Mouse (Mus musculus) kidney, postnatal 0 days (tissue): ENCODE results near the gene Hspd1. TPM values are rescaled to one million over a fixed set of nuclear protein-coding genes. Genes with fewer than 3 reads are reported as not detected.
A peak's percentile ranks its signal among the peaks of the same experiment; 100 is the strongest.

ENCODE experiments used
- ATAC-seq: fragments of 200-750 bp; cut with Nextera tagmentation; replicated peaks from 2 replicates; pipeline ENCODE4 v1.8.0; 2017; ENCODE audit warnings: low read depth, moderate number of reproducible peaks, moderate TSS enrichment, moderate library complexity; ENCODE audit not compliant: low FRiP score
- DNase-seq: peaks from one replicate; pipeline ENCODE4 v3.0.0-alpha.2; 2016; ENCODE audit warnings: low spot score
- H3K27ac ChIP-seq: fragments of 300-500 bp; sonication (generic); 2 replicates; pipeline ENCODE4 v1.5.1; 2014; ENCODE audit warnings: mild to moderate bottlenecking
- H3K27me3 ChIP-seq: fragments of 300-500 bp; sonication (generic); 2 replicates; pipeline ENCODE4 v1.6.1; 2014; ENCODE audit warnings: low read length, mixed read lengths; ENCODE audit not compliant: insufficient read depth
- H3K36me3 ChIP-seq: fragments of 300-500 bp; sonication (generic); 2 replicates; pipeline ENCODE4 v1.6.1; 2014; ENCODE audit warnings: low read length, mixed read lengths; ENCODE audit not compliant: insufficient read depth
- H3K4me1 ChIP-seq: fragments of 300-500 bp; sonication (generic); replicated peaks from 2 replicates; pipeline ENCODE4 v1.6.1; 2014; ENCODE audit warnings: antibody characterized with exemption, low read length, mixed read lengths; ENCODE audit not compliant: insufficient read depth
- H3K4me2 ChIP-seq: fragments of 300-500 bp; sonication (generic); 2 replicates; pipeline ENCODE4 v1.6.1; 2014; ENCODE audit warnings: mild to moderate bottlenecking, low read length, moderate library complexity, mixed read lengths
- H3K4me3 ChIP-seq: fragments of 300-500 bp; sonication (generic); replicated peaks from 2 replicates; pipeline ENCODE4 v1.5.1; 2014; ENCODE audit warnings: low read depth, low read length
- H3K9ac ChIP-seq: fragments of 300-500 bp; sonication (generic); 2 replicates; pipeline ENCODE4 v1.6.1; 2014; ENCODE audit warnings: low read depth, low read length
- H3K9me3 ChIP-seq: fragments of 300-500 bp; sonication (generic); replicated peaks from 2 replicates; pipeline ENCODE4 v1.6.1; 2016; ENCODE audit warnings: low read length, inconsistent platforms, mixed read lengths
- CTCF ChIP-seq: IDR thresholded peaks from 2 replicates; pipeline ENCODE4 v1.5.1; 2016; ENCODE audit warnings: antibody characterized with exemption, low read depth, mild to moderate bottlenecking, moderate library complexity
- WGBS: fragments of 180-500 bp; shearing (Covaris S2); extraction: QIAGEN DNeasy Blood & Tissue Kit; methylation state at CpG from one replicate; pipeline ENCODE4 v1.1.7; 2014; 5-methylcytosine and 5-hydroxymethylcytosine counted together
- polyA plus RNA-seq: library from polyadenylated mRNA; unstranded; fragments of >200 nt; fragmentation: Nextera tagmentation; extraction: Ambion mirVana; gene quantifications from 2 replicates; pipeline ENCODE4 v1.2.1, GENCODE M21; 2015

Hspd1 gene
- polyA plus RNA-seq, 1 experiment from 2014 or later: 315 TPM

GRCm38 (mm10) chr1:55039944-55040343, 48.1 kb downstream of the Hspd1 start:
- no peak overlapping the region for H3K4me3 ChIP-seq
- no peak overlapping the region for H3K9ac ChIP-seq
- no peaks in the 10 kb centered on the region for H3K27me3 ChIP-seq
- ATAC-seq: no peak
- H3K4me1 ChIP-seq: no peaks in the 10 kb centered on the region
- H3K4me2 ChIP-seq: no peak overlapping the region
- no peak overlapping the region for H3K27ac ChIP-seq
- TF ChIP-seq CTCF: no peak
- no peaks in the 10 kb centered on the region for H3K36me3 ChIP-seq
- no peaks in the 10 kb centered on the region; the same call in 1 of the 2 replicates for H3K9me3 ChIP-seq
- WGBS: 88% methylated on average over 1 of the region's 1 CpGs
- no peak for DNase-seq

DNA sequence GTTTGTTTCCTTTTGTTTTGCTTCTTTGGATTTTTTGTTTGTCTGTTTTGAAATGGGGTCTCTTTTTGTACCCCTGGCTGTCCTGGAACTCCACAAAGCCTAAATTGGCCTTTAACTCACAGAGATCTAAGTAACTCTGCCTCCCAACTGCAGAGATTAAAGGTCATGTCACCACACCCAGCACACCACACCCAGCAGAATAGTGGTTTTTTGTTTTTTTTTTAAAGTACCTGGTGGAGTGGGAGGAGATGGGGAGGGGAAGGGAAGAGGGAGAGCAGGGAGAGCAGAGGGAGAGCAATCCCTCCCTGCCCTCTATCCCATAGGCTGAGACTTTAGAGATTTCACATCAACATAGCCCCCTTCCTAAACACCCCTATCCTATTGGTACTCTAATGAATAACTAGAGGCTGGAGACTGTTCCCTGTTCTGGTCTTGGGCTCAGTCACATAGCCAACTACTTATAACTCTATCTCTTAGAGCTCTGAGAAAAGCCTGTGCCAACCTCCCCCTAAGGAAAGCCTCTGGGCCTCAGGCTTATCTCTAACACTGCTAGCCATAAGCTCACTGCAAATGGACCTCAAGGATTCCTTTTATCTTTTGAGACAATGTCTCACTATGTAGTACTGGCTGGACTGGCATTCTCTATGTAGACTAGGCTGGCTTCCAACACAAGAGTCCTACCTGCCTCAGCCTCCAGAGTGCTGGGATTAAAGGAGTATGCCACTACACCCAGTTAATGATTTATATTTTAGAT, 56.8 kb downstream of the Hspd1 start:
- no peak for DNase-seq
- no peak overlapping the region for H3K27ac ChIP-seq
- no peak overlapping the region for H3K9ac ChIP-seq
- no peak overlapping the region for H3K4me2 ChIP-seq
- H3K9me3 ChIP-seq: no peaks in the 10 kb centered on the region
- no peak overlapping the region for H3K4me3 ChIP-seq
- no peak for TF ChIP-seq CTCF
- ATAC-seq: no peak
- no peaks in the 10 kb centered on the region for H3K4me1 ChIP-seq
- H3K27me3 ChIP-seq: no peaks in the 10 kb centered on the region
- no peaks in the 10 kb centered on the region for H3K36me3 ChIP-seq

GRCm38 (mm10) chr1:55029446-55029845, 58.6 kb downstream of the Hspd1 start:
- Histone ChIP-seq H3K27ac (no peak overlapping the region), H3K27me3 (no peaks in the 10 kb centered on the region), H3K4me1 (no peaks in the 10 kb centered on the region), H3K9me3 (no peaks in the 10 kb centered on the region), H3K9ac (no peak overlapping the region), H3K36me3 (no peaks in the 10 kb centered on the region), H3K4me3 (no peak overlapping the region), H3K4me2 (no peak overlapping the region)
- DNase-seq: no peak
- no peak for TF ChIP-seq CTCF
- WGBS: 69% methylated on average over 4 of the region's 4 CpGs
- no peak for ATAC-seq

GRCm38 (mm10) chr1:55028512-55029249, 59.4 kb downstream of the Hspd1 start:
- no peak overlapping the region for H3K27ac ChIP-seq
- no peaks in the 10 kb centered on the region for H3K4me1 ChIP-seq
- H3K36me3 ChIP-seq: no peaks in the 10 kb centered on the region
- peak; percentile 28 for DNase-seq
- no peak overlapping the region for H3K4me2 ChIP-seq
- WGBS: 76% methylated on average over 11 of the region's 11 CpGs
- H3K4me3 ChIP-seq: no peak overlapping the region
- H3K9me3 ChIP-seq: no peaks in the 10 kb centered on the region
- H3K27me3 ChIP-seq: no peaks in the 10 kb centered on the region
- H3K9ac ChIP-seq: no peak overlapping the region
- no peak for TF ChIP-seq CTCF
- no peak for ATAC-seq

DNA sequence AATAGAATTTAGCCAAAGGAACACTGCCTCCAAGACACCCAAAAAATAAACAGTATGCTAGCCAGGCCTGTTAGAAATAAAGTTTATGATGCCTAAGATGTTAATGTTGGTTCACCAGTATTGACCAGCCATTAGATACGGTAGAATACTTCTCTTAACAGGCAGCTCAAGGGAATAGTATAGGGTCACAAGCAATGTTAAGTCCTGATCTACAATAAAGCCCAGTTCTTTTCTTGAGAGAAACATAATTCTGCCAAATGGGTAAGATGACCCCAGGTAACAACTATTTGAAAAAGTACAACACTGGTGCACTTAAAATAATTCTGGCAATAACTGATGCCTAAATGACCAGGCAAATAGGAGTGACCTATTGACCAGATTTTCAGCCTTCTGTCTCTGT, 60.1 kb downstream of the Hspd1 start:
- WGBS: 89% methylated on average over 1 of the region's 1 CpGs
- Histone ChIP-seq H3K36me3 (no peaks in the 10 kb centered on the region), H3K4me1 (no peaks in the 10 kb centered on the region), H3K4me3 (peak overlapping the region; percentile 99; the same call in 1 of the 2 replicates), H3K27me3 (no peaks in the 10 kb centered on the region), H3K9me3 (no peaks in the 10 kb centered on the region), H3K4me2 (peak overlapping the region; percentile 75; the same call in 1 of the 2 replicates), H3K27ac (peak overlapping the region; percentile 97; the same call in 1 of the 2 replicates), H3K9ac (0 out of 2 replicates have a peak overlapping the region, but pooled peaks have one; percentile 99)
- no peak for TF ChIP-seq CTCF
- ATAC-seq (no peak), DNase-seq (no peak)

Other genes with a start within 250 kb of the Hspd1 start
- gene Ankrd44, start 161.9 kb downstream of the Hspd1 start, polyA plus RNA-seq: 4.3 and 4.5 TPM in 2 replicates
- gene Sf3b1, start 60.8 kb downstream of the Hspd1 start, polyA plus RNA-seq: 271 and 294 TPM in 2 replicates
- 23.9 and 25.5 TPM in 2 replicates for gene Coq10b, start 35.5 kb downstream of the Hspd1 start, polyA plus RNA-seq
- gene Hspe1, start 111 bp downstream of the Hspd1 start, polyA plus RNA-seq: 528 and 576 TPM in 2 replicates
- gene Mob4, start 43.0 kb upstream of the Hspd1 start, polyA plus RNA-seq: 122 TPM in 2 replicates
- gene Rftn2, start 138.5 kb upstream of the Hspd1 start, polyA plus RNA-seq: 7.0 TPM in 2 replicates
- 1.8 and 2.0 TPM in 2 replicates for gene Mars2, start 148.9 kb upstream of the Hspd1 start, polyA plus RNA-seq